Mouse (Mus musculus): ENCODE data around the gene Gadd45a. TPM values are rescaled to one million over a fixed set of nuclear protein-coding genes. Genes with fewer than 3 reads are reported as not detected.

Gene Gadd45a
- polyA plus RNA-seq, 1 experiment from 2014 or later = 29.3 TPM

DNA sequence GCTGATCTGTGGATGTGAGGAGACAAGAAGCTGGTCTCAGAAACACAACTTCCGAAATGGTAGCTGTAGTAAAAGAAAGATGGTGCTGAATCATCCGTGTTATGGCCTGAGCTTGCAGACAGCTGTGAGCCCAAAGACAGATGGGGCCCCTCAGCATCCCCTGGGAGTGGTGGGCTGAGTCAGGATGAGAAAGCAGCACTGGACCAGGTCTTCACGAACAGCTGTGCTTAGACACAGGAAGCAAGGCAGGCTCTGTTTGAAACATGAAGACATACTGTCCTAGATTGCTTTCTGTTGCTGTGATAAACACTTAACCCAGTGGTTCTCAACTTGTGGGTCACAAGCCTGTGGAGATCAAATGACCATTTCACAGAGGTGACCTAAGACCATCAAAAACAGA, 49.6 kb downstream of the Gadd45a start:
- H3K4me3 ChIP-seq (ENCODE audit: low read length) = no peak overlapping the region
- peak; percentile 46; the same call in 1 of the 2 replicates for ATAC-seq (ENCODE audit: low FRiP score, low TSS enrichment)

GRCm38 (mm10) chr6:66986063-66986462, 51.2 kb downstream of the Gadd45a start:
- Histone ChIP-seq H3K27ac (ENCODE audit: low read depth, low read length) (no peak overlapping the region), H3K4me1 (ENCODE audit: control insufficient read depth, insufficient read depth, low read length) (no peaks in the 10 kb centered on the region), H3K9ac (ENCODE audit: low read depth, low read length) (no peak overlapping the region), H3K36me3 (ENCODE audit: control insufficient read depth, insufficient read depth, low read length) (no peaks in the 10 kb centered on the region), H3K4me3 (ENCODE audit: low read length) (no peak overlapping the region), H3K27me3 (ENCODE audit: control insufficient read depth, insufficient read depth, low read length) (no peaks in the 10 kb centered on the region), H3K4me2 (replicated peaks; ENCODE audit: low read depth, low read length) (no peak overlapping the region), H3K9me3 (ENCODE audit: control insufficient read depth, low read length) (no peaks in the 10 kb centered on the region)
- 83% methylated on average over 12 of the region's 12 CpGs for whole genome bisulfite sequencing
- no peak for ATAC-seq (ENCODE audit: low FRiP score, low TSS enrichment)

More for the DNA sequence above, 49.6 kb downstream of the Gadd45a start:
- no peaks in the 10 kb centered on the region for H3K27me3 ChIP-seq (ENCODE audit: control insufficient read depth, insufficient read depth, low read length)
- no peak overlapping the region for H3K4me2 ChIP-seq (replicated peaks; ENCODE audit: low read depth, low read length)
- no peaks in the 10 kb centered on the region for H3K36me3 ChIP-seq (ENCODE audit: control insufficient read depth, insufficient read depth, low read length)
- H3K27ac ChIP-seq (ENCODE audit: low read depth, low read length) = no peak overlapping the region
- no peak overlapping the region for H3K9ac ChIP-seq (ENCODE audit: low read depth, low read length)
- H3K9me3 ChIP-seq (ENCODE audit: control insufficient read depth, low read length) = no peaks in the 10 kb centered on the region
- no peaks in the 10 kb centered on the region for H3K4me1 ChIP-seq (ENCODE audit: control insufficient read depth, insufficient read depth, low read length)
- WGBS = 40% methylated on average over 3 of the region's 3 CpGs

DNA sequence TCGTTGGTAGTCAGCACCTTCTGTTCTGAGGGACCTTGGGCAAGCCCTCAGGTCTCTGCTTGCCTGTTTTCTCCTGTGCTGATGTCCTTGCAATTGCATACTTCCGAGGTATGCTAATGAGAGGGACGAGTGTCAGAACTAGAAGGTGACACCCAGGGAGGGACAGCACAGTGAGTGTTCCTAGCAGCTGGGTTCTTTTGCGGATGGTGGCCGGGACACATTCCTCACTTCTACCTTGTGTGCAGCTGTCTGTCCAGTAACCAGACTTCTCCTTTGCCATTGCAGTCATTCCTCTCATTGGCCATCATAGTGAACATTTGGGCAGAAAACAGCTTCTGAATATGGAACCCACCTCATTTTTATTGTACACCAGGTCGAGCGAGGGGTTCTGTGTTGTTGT, 51.8 kb downstream of the Gadd45a start:
- Histone ChIP-seq H3K36me3 (ENCODE audit: control insufficient read depth, insufficient read depth, low read length) (no peaks in the 10 kb centered on the region), H3K4me1 (ENCODE audit: control insufficient read depth, insufficient read depth, low read length) (no peaks in the 10 kb centered on the region), H3K27me3 (ENCODE audit: control insufficient read depth, insufficient read depth, low read length) (no peaks in the 10 kb centered on the region), H3K4me2 (replicated peaks; ENCODE audit: low read depth, low read length) (no peak overlapping the region), H3K4me3 (ENCODE audit: low read length) (no peak overlapping the region), H3K27ac (ENCODE audit: low read depth, low read length) (no peak overlapping the region), H3K9me3 (ENCODE audit: control insufficient read depth, low read length) (no peaks in the 10 kb centered on the region), H3K9ac (ENCODE audit: low read depth, low read length) (no peak overlapping the region)
- no peak for ATAC-seq (ENCODE audit: low FRiP score, low TSS enrichment)
- 68% methylated on average over 7 of the region's 7 CpGs for WGBS

Other genes with a start within 250 kb of the Gadd45a start
- gene Vmn1r39, start 226.8 kb downstream of the Gadd45a start, polyA plus RNA-seq (2014; fragmentation: Nextera tagmentation; extraction: Ambion mirVana) = not detected in 2 replicates
- gene Gng12, start 141.1 kb downstream of the Gadd45a start, polyA plus RNA-seq (2014; fragmentation: Nextera tagmentation; extraction: Ambion mirVana) = 76.6 and 108 TPM in 2 replicates
- gene Serbp1, start 200.7 kb upstream of the Gadd45a start, polyA plus RNA-seq (2014; fragmentation: Nextera tagmentation; extraction: Ambion mirVana) = 546 and 649 TPM in 2 replicates

Data from kidney, embryonic 14.5 days (tissue).